Mouse (Mus musculus) hindbrain, embryonic 16.5 days (tissue): ENCODE measurements at regions not wholly inside any gene's neighbourhood (a gene's known extent, or its start where the extent isn't known, plus 50 kb on each side); places are given as distances from the start of the nearest gene placed in this dataset.
A peak's percentile ranks its signal among the peaks of the same experiment; 100 is the strongest.

Experiments
- ATAC-seq: fragments of 200-750 bp; cut with Nextera tagmentation; 2 replicates; pipeline ENCODE4 v1.8.0; 2017; ENCODE audit warnings: moderate TSS enrichment, moderate library complexity
- H3K27ac ChIP-seq: fragments of 300-500 bp; sonication (generic); 2 replicates; pipeline ENCODE4 v1.5.1; 2014; ENCODE audit warnings: low read depth, mild to moderate bottlenecking, control low read depth, low read length, moderate library complexity
- H3K27me3 ChIP-seq: fragments of 300-500 bp; sonication (generic); replicated peaks from 2 replicates; pipeline ENCODE4 v1.6.1; 2014; ENCODE audit warnings: low read length; ENCODE audit not compliant: control insufficient read depth, insufficient read depth
- H3K36me3 ChIP-seq: fragments of 300-500 bp; sonication (generic); 2 replicates; pipeline ENCODE4 v1.6.1; 2014; ENCODE audit warnings: mild to moderate bottlenecking, low read length, moderate library complexity, mixed read lengths; ENCODE audit not compliant: control insufficient read depth, insufficient read depth
- H3K4me1 ChIP-seq: fragments of 300-500 bp; sonication (generic); 2 replicates; pipeline ENCODE4 v1.6.1; 2014; ENCODE audit warnings: low read depth, low read length; ENCODE audit not compliant: control insufficient read depth, insufficient read depth
- H3K4me2 ChIP-seq: fragments of 300-500 bp; sonication (generic); 2 replicates; pipeline ENCODE4 v1.6.1; 2014; ENCODE audit warnings: mild to moderate bottlenecking, low read length, control low read depth, moderate library complexity
- H3K4me3 ChIP-seq: fragments of 300-500 bp; sonication (generic); 2 replicates; pipeline ENCODE4 v1.5.1; 2014; ENCODE audit warnings: mild to moderate bottlenecking, low read length, control low read depth, moderate library complexity
- H3K9ac ChIP-seq: fragments of 300-500 bp; sonication (generic); 2 replicates; pipeline ENCODE4 v1.6.1; 2014; ENCODE audit warnings: low read depth, mild to moderate bottlenecking, control low read depth, low read length, moderate library complexity
- H3K9me3 ChIP-seq: fragments of 300-500 bp; sonication (generic); 2 replicates; pipeline ENCODE4 v1.6.1; 2014; ENCODE audit warnings: mild to moderate bottlenecking, low read length, moderate library complexity; ENCODE audit not compliant: control insufficient read depth
- WGBS: fragments of 180-500 bp; shearing (Covaris S2); extraction: QIAGEN DNeasy Blood & Tissue Kit; methylation state at CpG from one replicate; pipeline ENCODE4 v1.1.7; 2014; 5-methylcytosine and 5-hydroxymethylcytosine counted together

DNA sequence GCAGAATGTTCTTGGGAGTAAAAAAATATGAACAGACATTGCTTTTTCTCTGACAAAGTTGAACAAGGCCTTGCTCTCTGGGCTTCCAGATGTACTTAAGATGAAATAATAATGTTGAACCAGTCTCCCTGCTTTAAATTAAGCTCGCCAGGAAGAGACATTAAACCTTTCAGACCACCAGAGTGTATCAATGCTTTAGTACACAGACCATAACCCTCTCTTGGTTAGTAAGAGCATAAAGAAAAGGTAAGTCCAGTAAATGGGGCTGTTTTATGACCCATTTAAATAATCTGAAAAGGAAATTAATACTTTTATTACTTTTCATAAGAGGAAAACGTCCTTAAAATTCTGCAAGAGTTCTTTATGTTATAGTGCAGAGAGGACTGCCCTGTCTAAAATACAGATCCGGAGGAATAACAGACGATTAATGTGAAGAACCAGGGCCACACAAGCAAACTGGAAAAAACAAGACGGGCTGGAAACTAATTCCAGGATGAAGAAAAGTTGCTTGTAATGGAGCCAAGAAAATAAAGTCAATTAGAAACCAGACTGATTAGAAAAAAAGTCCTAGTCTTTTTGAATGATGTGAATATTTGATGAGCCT lies 74.4 kb downstream of the Mettl11b start:
- ATAC-seq, result no peak
- Histone ChIP-seq H3K9me3 (no peaks in the 10 kb centered on the region), H3K36me3 (no peaks in the 10 kb centered on the region), H3K4me2 (no peak overlapping the region), H3K27ac (no peak overlapping the region), H3K9ac (no peak overlapping the region), H3K27me3 (no peaks in the 10 kb centered on the region), H3K4me3 (no peak overlapping the region), H3K4me1 (no peaks in the 10 kb centered on the region)
- WGBS, result 83% methylated on average over 5 of the region's 5 CpGs

DNA sequence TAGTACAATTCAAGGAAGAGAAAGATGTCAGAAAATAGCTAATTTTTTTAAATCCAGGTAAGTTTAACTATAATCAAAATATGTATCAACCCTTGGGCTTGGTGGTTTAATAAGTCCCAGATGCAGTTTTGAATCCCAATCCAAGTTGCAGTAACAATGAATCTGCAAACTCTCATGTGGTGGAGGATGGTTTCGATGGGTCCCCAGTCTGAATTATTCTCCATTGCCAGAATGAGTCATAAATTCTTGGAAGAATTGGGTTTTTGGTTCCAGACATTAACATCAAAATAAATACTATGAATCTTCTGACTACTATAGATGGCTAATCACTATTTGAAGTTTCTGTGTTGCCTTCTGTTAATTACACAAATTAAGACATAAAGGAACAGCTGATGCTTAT lies 82.9 kb downstream of the Mettl11b start:
- Histone ChIP-seq H3K4me3 (no peak overlapping the region), H3K27ac (no peak overlapping the region), H3K4me1 (no peaks in the 10 kb centered on the region), H3K9ac (no peak overlapping the region), H3K4me2 (no peak overlapping the region), H3K27me3 (no peaks in the 10 kb centered on the region), H3K9me3 (no peaks in the 10 kb centered on the region), H3K36me3 (no peaks in the 10 kb centered on the region)
- ATAC-seq, result no peak
- 86% methylated on average over 1 of the region's 1 CpGs for WGBS

DNA sequence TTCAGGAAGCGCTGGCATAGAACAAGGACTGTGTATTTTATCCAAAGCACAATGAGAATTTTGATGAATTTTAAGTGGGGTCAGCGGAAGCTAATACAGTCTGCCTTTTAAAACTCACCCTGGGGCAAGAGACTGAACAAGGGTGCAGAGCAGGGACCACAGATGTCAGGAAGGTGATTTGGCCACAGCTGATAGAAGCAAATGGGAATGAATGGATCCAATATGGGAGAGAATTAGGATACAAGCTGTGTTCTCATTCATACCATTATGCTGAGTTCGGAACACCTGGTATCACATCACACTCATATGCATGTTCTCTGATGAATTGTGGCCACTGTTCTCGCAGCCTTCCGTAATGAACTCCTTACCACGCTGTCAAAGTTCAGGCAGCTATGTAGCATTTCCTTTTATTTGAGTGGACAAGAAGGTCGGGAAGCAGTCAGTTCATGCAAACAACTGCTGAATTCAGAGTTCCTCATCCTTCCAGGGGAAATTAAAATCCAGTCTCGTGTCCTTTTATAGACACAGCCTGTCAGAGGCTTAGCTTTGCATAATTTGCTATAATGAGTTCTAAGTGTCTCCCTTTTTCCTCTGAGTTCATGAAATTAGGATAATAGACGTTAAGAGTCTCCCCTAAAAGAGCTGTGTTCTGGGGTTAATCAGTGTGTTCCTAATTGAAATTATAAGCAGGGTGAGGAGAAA lies 84.4 kb downstream of the Mettl11b start:
- ATAC-seq, result peak; percentile 52; the same call in 1 of the 2 replicates
- Histone ChIP-seq H3K27me3 (no peaks in the 10 kb centered on the region), H3K4me2 (no peak overlapping the region), H3K4me1 (no peaks in the 10 kb centered on the region), H3K9ac (no peak overlapping the region), H3K27ac (no peak overlapping the region), H3K9me3 (no peaks in the 10 kb centered on the region), H3K4me3 (no peak overlapping the region), H3K36me3 (no peaks in the 10 kb centered on the region)
- WGBS, result 50% methylated on average over 9 of the region's 9 CpGs

DNA sequence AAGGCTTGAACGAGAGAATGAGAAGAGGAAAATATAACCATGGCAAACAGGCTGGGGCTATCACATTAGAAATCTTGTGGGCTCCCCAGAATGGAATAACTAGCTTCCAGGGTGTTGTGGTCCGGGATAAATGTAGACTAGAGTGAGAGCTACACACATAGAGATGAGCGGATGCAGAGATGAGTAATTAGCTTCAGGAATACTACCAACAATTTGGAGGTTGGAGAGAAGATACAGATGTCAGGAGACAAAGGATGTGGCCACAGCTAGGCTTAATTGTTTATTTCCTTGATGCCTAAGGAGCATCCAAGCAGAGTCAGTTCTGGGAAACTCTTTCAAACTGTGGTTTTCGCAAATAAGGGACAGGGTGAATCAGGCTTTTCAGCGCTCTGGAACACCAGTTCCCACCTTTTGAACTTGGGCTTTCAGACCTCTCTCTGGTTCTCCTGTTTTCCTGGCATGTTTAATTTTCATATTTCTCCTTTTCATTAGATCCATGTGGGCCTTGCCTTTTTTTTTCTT lies 94.7 kb downstream of the Mettl11b start:
- Histone ChIP-seq H3K4me2 (no peak overlapping the region), H3K36me3 (no peaks in the 10 kb centered on the region), H3K27me3 (no peaks in the 10 kb centered on the region), H3K4me3 (no peak overlapping the region), H3K4me1 (no peaks in the 10 kb centered on the region), H3K27ac (no peak overlapping the region), H3K9me3 (no peaks in the 10 kb centered on the region), H3K9ac (no peak overlapping the region)
- no peak for ATAC-seq
- 88% methylated on average over 5 of the region's 5 CpGs for WGBS

DNA sequence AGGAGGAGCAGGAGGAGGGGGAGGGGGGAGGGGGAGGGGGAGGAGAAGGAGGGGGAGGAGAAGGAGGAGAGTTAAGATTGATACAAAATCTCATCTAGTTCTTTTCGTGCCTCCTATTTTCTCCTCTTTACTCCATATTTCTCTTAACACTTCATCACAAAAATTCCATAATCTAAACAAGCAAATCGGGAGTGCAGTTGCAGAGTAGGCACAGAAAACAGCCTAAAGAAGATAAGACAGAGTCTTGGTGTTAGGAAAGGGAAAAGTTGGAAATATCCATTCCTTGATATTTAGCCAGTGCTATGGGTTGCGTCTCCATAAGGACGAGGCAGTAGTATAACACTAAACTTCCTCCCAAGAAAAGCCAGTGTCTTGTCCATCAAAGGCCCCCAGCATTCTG lies 100.1 kb downstream of the Mettl11b start:
- H3K27me3 ChIP-seq, result no peaks in the 10 kb centered on the region
- no peak overlapping the region for H3K27ac ChIP-seq
- 94% methylated on average over 4 of the region's 4 CpGs for WGBS
- ATAC-seq, result no peak
- no peaks in the 10 kb centered on the region for H3K36me3 ChIP-seq
- no peaks in the 10 kb centered on the region for H3K4me1 ChIP-seq
- H3K9ac ChIP-seq, result no peak overlapping the region
- no peaks in the 10 kb centered on the region for H3K9me3 ChIP-seq
- no peak overlapping the region for H3K4me2 ChIP-seq
- no peak overlapping the region for H3K4me3 ChIP-seq

DNA sequence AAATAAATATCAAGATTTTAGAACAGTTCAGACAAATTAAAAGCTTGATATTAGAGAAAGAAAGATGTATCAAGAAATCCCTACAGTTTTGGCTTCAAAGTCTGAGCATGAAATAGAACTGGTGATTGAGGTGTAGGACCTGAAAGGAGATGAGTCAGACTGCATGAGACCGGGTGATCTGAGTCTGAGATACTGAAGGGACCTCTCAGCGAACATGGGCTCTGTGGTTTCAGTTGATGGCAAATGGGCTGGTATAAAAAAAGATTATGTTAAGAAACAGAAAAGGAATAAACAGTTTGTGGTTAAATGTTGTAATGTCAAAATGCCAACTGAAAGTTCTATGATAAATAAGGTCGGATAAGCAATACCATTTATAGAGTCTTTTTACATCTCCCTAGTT lies 103.7 kb downstream of the Mettl11b start:
- Histone ChIP-seq H3K4me2 (no peak overlapping the region), H3K4me1 (no peaks in the 10 kb centered on the region), H3K27ac (no peak overlapping the region), H3K9ac (no peak overlapping the region), H3K36me3 (no peaks in the 10 kb centered on the region), H3K9me3 (no peaks in the 10 kb centered on the region), H3K27me3 (no peaks in the 10 kb centered on the region), H3K4me3 (no peak overlapping the region)
- 93% methylated on average over 3 of the region's 3 CpGs for WGBS
- no peak for ATAC-seq

DNA sequence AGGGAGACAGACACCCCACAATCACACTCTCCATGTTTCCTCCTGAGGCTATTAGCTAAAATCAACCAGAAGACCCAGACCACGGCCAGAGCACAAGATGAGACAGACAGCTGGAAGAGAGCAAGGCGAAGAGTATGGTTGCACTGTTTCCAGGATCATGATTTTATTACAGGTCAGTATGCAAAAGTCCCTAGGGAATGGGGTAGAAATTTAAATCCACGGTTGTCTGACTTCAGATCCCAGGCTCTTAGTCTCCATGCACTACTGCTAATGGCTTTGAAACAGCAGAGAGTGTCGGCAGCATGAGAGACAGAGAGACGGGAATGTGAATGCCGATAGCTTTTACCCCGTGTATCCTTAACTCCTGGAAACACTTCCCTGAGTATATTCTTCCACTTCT lies 105.2 kb downstream of the Mettl11b start:
- H3K27ac ChIP-seq, result no peak overlapping the region
- H3K9ac ChIP-seq, result no peak overlapping the region
- WGBS, result 65% methylated on average over 7 of the region's 7 CpGs
- no peaks in the 10 kb centered on the region for H3K36me3 ChIP-seq
- no peak overlapping the region for H3K4me3 ChIP-seq
- no peaks in the 10 kb centered on the region for H3K9me3 ChIP-seq
- ATAC-seq, result no peak
- H3K27me3 ChIP-seq, result no peaks in the 10 kb centered on the region
- H3K4me2 ChIP-seq, result no peak overlapping the region
- no peaks in the 10 kb centered on the region for H3K4me1 ChIP-seq

DNA sequence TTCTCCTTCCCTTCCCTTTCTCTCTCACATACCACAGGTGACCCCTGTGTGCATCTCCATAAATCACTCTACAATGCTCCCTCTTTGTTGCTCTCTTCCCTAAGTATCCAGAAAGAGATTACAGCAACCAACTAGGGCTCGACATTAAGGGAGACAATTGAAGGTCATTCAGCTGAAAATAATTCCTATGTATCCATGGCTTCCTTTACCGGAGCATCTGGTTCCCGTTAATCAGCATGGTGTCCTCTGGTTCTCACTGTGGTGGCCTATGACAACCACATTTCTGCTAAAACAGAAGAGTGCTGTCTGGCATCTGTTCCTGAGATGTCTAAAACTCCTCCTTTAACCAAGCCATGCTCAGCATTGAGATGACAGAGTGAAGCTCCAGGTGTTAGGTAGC lies 106.9 kb downstream of the Mettl11b start:
- Histone ChIP-seq H3K4me3 (no peak overlapping the region), H3K27me3 (no peaks in the 10 kb centered on the region), H3K4me1 (no peaks in the 10 kb centered on the region), H3K9me3 (no peaks in the 10 kb centered on the region), H3K36me3 (no peaks in the 10 kb centered on the region), H3K27ac (no peak overlapping the region), H3K4me2 (no peak overlapping the region), H3K9ac (no peak overlapping the region)
- 12% methylated on average over 3 of the region's 3 CpGs for WGBS
- peak; percentile 76 for ATAC-seq

DNA sequence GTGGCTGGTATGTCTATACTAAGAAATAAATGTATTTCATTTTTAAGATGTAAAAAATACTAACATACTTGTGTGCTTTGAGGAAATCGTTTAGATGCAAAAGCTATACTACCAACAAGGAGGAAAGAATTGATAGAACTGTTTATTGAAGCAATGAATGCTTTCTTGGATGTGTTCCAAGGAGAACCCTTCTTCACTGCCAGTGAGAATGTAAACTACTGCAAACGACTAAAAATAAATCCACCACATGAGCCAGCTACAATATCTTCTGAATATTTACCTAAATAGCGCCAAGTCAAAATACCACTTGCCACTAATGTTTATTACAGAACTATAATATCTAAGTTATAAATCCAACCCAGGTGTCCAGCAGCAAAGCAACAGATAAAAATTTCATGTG lies 108.4 kb downstream of the Mettl11b start:
- no peak overlapping the region for H3K27ac ChIP-seq
- 61% methylated on average over 3 of the region's 3 CpGs for WGBS
- H3K9me3 ChIP-seq, result no peaks in the 10 kb centered on the region
- no peaks in the 10 kb centered on the region for H3K36me3 ChIP-seq
- H3K4me2 ChIP-seq, result no peak overlapping the region
- H3K9ac ChIP-seq, result no peak overlapping the region
- no peak for ATAC-seq
- no peaks in the 10 kb centered on the region for H3K4me1 ChIP-seq
- H3K4me3 ChIP-seq, result no peak overlapping the region
- H3K27me3 ChIP-seq, result no peaks in the 10 kb centered on the region
